Mouse (Mus musculus) liver, adult 2 months (tissue): ENCODE results near the gene Hcn3.

ENCODE experiments used
- CTCF ChIP-seq: fragments of 200-500 bp; IDR thresholded peaks from 2 replicates; pipeline ENCODE4 v1.5.1; 2011; ENCODE audit warnings: low read depth, low read length, control low read depth
- POLR2A ChIP-seq: fragments of 200-500 bp; IDR thresholded peaks from 2 replicates; pipeline ENCODE4 v1.6.1; 2011; ENCODE audit warnings: low read length, control low read depth; ENCODE audit not compliant: insufficient read depth; ENCODE audit errors: extremely low read depth

GRCm38 (mm10) chr3:89156951-89157350 lies 3.0 kb downstream of the Hcn3 start:
- no peak for TF ChIP-seq POLR2A
- TF ChIP-seq CTCF: no peak
